Mouse (Mus musculus): ENCODE results near the gene Slc5a5. TPM values are rescaled to one million over a fixed set of nuclear protein-coding genes. Genes with fewer than 3 reads are reported as not detected.

The Slc5a5 gene
- total RNA-seq, 2 experiments from 2014 or later: 7.3 to 8.3 TPM

DNA sequence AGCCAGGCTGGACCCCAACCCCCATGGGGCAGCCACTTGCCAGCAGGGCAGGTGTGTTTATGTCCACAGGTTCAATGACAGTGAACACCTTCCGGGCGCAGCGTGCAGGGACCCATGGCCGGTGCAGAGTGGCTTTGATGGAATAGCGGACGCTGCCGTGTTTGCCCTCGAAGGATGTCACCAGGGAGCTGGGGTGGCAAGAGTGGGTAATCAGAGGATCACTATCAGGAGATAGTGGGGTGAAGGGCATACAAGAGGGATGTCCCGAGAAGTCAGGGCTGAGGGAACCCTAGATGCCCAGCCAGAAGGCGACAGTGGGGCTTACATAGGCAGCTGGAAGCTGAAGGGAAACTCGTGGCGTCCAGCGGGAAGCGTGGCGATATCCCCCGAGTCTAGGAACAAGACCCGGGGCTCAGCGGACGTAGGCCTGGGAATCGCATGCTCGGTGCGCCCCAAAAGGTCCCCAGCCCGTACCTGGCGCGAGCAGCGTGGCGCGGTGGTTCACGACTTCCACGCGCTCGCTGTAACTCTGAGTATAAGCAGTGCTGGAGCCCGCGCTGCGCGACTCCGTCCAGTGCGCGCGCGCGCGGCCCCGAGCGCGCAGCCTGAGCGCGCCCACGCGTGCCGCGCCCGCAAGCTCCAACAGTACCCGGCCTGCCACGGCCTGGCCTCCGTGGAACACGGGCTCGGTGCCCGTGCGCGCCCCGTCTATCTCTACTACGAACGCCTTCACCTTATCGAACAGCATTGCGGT lies 53.7 kb downstream of the Slc5a5 start:
- no peak for DNase-seq (ENCODE audit: low spot score in 2 of 2)

DNA sequence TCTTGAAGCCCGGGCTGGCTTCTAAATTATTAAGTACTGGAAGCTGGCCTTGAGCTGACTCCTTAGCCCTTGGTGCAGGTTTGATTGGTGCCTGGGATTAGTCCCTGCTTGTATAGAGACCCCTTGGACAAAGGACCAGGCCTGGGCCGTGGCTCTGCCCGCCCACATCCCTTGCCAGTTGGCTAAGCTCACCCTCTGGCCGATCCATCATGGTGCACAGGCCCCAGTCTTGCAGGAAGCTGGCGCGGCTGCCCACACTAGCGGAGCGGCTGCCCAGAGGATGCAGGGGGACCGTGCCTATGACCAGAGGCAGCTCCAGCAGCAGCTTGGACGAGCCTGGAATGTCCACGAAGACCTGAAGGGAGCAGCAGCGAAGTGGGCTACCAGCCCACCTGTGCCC lies 55.9 kb downstream of the Slc5a5 start:
- peak in 1 of 2 experiments; percentile 58 for DNase-seq (ENCODE audit: low spot score in 2 of 2)

DNA sequence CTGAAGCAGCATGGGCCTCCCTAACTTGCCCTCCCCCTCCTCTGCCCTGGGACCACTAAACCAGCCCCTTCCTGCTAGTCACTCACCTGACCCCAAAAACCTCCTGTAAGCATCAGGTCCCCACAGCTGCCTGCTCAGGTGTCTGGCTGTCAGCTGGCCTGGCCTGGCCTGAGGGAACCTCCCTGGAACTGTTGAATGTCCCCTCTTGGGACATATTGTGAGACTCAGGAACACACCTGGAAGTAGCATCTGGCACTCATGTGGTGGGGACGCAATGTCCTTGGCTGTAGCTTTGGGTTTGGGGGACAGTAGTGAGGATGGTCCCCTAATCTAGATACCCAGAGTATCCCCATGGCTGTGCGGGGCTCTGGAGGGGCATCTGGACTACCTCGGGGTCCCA lies 58.5 kb downstream of the Slc5a5 start:
- DNase-seq (ENCODE audit: low spot score in 2 of 2): no peak

DNA sequence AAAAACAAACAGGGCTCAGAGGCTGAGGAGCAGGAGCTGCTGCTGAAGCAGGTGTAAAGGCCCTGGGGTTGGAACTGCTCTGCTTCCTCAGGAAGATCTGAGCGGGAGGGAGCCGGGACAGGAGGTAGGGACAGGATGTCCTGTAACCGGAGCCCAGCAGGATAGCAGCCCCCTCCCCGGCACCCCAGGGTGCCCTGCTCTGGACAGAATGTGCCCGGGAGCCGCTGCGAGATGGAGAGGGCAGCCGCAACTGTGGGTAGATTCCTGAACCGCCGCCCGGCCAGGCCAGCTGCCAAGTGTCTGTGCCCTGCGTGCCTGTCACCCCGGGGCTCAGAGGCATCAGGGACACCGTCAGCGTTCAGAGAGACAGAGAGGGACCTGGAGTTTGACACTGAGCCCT lies 59.0 kb downstream of the Slc5a5 start:
- peak in 1 of 2 experiments; percentile 62 for DNase-seq (ENCODE audit: low spot score in 2 of 2)

DNA sequence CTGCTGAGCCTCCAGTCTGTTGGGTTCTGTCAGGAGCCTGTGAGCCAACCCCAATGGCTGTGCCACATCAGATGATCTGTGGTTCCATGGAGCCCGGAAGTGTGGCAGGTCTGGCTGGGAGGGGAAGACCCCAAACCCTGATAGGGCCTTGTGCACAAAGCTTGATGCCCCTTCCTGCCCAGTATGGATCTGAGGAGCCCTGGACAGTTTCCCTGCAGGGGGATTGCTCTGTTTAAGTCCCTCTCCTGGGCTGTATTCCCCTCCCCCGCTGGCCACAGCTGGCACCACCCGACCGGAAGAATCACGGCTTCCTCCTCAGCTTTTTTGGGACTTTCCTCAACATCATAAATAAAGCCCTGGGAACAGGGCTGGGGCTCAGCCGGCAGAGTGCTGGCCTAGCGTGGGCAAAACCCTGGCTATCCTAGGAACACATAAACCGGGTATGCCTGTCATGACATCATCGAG lies 59.5 kb downstream of the Slc5a5 start:
- no peak for DNase-seq (ENCODE audit: low spot score in 2 of 2)

Small RNA genes within 50 kb of the gene (microRNA-seq; reads per million reads assigned to microRNA genes)
- gene Mir1969 (21.8 to 26.9 reads per million in 2 experiments), gene Mir7067 (0.68 to 3.4 reads per million in 2 experiments)

Other genes with a start within 250 kb of the Slc5a5 start
- gene Pgpep1, start 232.4 kb downstream of the Slc5a5 start, total RNA-seq (2021): 10 to 100 TPM; 25.9 to 30.8 TPM
- 10 to 100 TPM; 67.8 to 71.7 TPM for gene Lsm4, start 219.5 kb downstream of the Slc5a5 start, total RNA-seq (2021)
- 100 to 1,000 TPM; 163 to 179 TPM for gene Jund, start 193.8 kb downstream of the Slc5a5 start, total RNA-seq (2021)
- gene Iqcn, start 189.3 kb downstream of the Slc5a5 start, total RNA-seq (2021): under 1 TPM in 1 of 2 experiments, not detected in 1; 0.14 TPM
- gene Gm3336, start 174.2 kb downstream of the Slc5a5 start, total RNA-seq (2021): not detected
- gene Pde4c, start 169.0 kb downstream of the Slc5a5 start, total RNA-seq (2021): under 1 TPM; 0.81 to 0.91 TPM
- gene Rab3a, start 138.1 kb downstream of the Slc5a5 start, total RNA-seq (2021): 100 to 1,000 TPM; 793 to 809 TPM
- gene Mpv17l2, start 131.8 kb downstream of the Slc5a5 start, total RNA-seq (2021): 10 to 100 TPM; 47.6 to 52.2 TPM
- gene Pik3r2, start 116.0 kb downstream of the Slc5a5 start, total RNA-seq (2021): 100 to 1,000 TPM; 164 to 178 TPM
- gene Mast3, start 87.7 kb downstream of the Slc5a5 start, total RNA-seq (2021): 100 to 1,000 TPM; 295 to 297 TPM
- gene Il12rb1, start 84.3 kb downstream of the Slc5a5 start, total RNA-seq (2021): 1 to 10 TPM; 1.5 TPM
- 10 to 100 TPM; 23.3 to 24.5 TPM for gene Arrdc2, start 53.0 kb downstream of the Slc5a5 start, total RNA-seq (2021)
- 10 to 100 TPM; 22.0 to 22.8 TPM for gene Kcnn1, start 29.5 kb downstream of the Slc5a5 start, total RNA-seq (2021)
- 10 to 100 TPM; 84.5 to 92.7 TPM for gene Ccdc124, start 18.8 kb downstream of the Slc5a5 start, total RNA-seq (2021)
- gene Rpl18a, start 4.7 kb upstream of the Slc5a5 start, total RNA-seq (2021): 100 to 1,000 TPM; 673 to 736 TPM
- 10 to 100 TPM; 73.2 to 77.0 TPM for gene Map1s, start 13.2 kb upstream of the Slc5a5 start, total RNA-seq (2021)

Data from layer of hippocampus, postnatal 14 days (tissue).